Mouse (Mus musculus) lung, adult 2 months (tissue): ENCODE measurements around the gene Vtn.

ENCODE experiments used
- CTCF ChIP-seq: fragments of 200-500 bp; IDR thresholded peaks from 2 replicates; pipeline ENCODE4 v1.5.1; 2011; ENCODE audit warnings: mild to moderate bottlenecking, low read length, control low read depth; ENCODE audit not compliant: insufficient read depth
- POLR2A ChIP-seq: fragments of 200-500 bp; IDR thresholded peaks from 2 replicates; pipeline ENCODE4 v1.6.1; 2011; ENCODE audit warnings: low read depth, mild to moderate bottlenecking, control low read depth, low read length, borderline replicate concordance; ENCODE audit errors: extremely low read depth

DNA sequence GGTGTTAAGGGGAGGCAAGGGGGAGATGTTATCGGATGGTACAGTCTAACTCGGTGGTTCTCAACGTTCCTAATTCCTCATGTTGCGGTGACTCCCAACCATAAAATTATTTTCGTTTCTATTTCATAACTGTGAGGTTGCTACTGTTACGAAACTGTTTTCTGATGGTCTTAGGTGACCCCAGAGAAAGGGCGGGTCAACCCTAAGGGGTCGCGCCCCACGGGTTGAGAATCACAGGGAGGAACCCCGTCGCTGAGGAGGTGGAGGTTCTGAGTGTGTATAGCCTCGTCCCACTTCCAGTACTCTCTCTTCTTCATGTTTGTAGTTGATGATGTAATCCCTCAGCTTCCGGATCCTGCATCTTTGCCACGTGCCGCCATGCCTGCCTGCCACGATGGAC, 40.2 kb upstream of the Vtn start:
- TF ChIP-seq CTCF (no peak), POLR2A (no peak)
